Mouse (Mus musculus): ENCODE measurements around the gene Entpd3. TPM values are rescaled to one million over a fixed set of nuclear protein-coding genes. Genes with fewer than 3 reads are reported as not detected.

Entpd3 gene
- polyA plus RNA-seq, 1 experiment from 2014 or later = 0.66 TPM

DNA sequence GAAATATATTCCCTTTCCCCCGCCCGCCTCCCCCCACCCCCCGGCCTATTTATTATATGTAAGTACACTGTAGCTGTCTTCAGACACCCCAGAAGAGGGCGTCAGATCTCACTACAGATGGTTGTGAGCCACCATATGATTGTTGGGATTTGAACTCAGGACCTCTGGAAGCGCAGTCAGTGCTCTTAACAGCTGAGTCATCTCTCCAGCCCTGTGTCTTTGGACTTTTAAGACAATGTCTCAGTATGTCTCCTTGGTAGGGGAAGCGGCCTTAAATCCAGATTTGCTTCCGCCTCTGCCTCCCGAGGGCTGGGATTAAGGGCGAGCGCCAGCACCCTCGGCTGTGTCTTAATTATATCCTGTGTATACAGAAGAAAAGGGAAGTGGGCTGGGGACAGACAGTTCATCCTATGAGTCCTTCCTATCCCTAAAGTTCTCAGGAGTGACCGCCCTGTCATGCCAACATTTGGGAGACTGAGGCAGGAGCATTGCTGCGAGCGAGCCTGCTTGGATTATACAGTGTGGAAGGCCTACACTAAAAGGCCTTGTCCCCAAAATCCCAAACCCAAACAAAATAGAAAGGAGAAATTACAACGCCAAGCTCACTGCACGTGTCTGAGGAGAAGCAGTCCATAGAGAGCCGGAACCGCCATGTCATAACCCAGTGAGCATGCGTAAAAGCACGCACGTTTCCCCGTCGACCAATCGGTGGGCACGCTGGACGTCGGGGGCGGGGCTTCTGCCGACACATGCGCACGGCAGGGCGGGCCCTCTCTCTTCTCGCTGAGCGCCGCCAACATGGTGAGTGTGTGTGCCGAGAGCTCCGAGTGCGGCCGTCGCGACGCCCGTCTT is 31.3 kb downstream of the Entpd3 start, which contains the start of gene Rpl14:
Rpl14 (plus strand) TSS at position 704 of the 852 bp plus-strand sequence.
- Histone ChIP-seq H3K27ac (ENCODE audit: low read depth, low read length) (peak within 1 kb of the TSS; percentile 81), H3K4me2 (peak within 1 kb of the TSS; percentile 86), H3K4me3 (ENCODE audit: low read depth, low read length) (peak within 1 kb of the TSS; percentile 87), H3K9me3 (replicated peaks; ENCODE audit: control insufficient read depth, low read length) (no peaks in the 10 kb centered on the region), H3K4me1 (ENCODE audit: control insufficient read depth, insufficient read depth, low read length) (peaks cover 12% of the 10 kb centered on the region), H3K9ac (ENCODE audit: low read depth, low read length) (peak within 1 kb of the TSS; percentile 97), H3K36me3 (ENCODE audit: control insufficient read depth, insufficient read depth, low read length) (peaks cover 19% of the 10 kb centered on the region), H3K27me3 (ENCODE audit: control insufficient read depth, insufficient read depth, low read length) (no peaks in the 10 kb centered on the region)
- WGBS (ENCODE audit: insufficient replicate concordance) = 5% methylated on average over 43 of the region's 43 CpGs
- peak; percentile 90 for ATAC-seq (replicated peaks; ENCODE audit: insufficient number of reproducible peaks, low FRiP score, low TSS enrichment)

- peak overlapping the region; percentile 87 for H3K4me3 ChIP-seq (ENCODE audit: low read depth, low read length)
Observed at GRCm38 (mm10) chr9:120571593-120572385, 32.2 kb downstream of the Entpd3 start.

DNA sequence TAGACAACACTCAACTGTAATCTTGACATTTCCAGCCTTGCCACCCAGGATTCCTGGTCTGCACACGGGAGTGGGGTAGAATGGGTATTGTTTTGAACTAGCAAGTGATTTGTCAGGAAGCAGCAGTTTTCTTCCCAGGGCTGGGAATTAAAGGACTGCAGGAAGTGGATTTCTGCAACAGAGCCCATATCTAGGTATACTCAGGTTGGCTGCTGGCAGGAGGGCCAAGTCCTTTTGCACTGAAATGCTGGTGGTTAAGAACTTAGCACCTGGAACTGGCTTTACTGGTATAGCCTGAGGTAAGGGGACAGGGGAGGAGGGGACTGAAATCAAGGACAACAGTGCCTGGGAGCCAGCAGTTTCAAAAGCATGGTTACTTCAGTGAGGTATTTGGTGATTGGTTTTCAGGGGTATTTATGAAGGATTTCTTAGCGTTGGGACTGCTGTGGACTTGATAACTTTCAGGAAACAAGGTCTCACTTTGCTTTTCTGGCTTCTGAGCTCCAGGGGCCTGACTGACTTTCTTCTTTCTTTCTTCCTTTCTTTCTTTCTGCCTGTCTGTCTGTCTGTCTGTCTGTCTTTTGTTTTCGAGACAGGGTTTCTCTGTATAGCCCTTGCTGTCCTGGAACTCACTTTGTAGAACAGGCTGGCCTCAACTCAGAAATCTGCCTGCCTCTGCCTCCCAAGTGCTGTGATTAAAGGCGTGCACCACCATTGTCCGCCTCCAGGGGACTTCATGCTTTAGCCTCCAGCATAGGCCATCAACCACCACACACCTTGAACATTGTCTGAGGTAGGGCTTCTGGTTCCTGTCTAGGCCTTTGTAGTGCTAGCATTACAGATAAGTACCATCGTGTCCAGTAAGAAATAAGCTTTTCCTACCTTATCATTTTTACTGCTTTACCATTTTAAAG is 36.4 kb downstream of the Entpd3 start:
- Histone ChIP-seq H3K27me3 (ENCODE audit: control insufficient read depth, insufficient read depth, low read length) (no peaks in the 10 kb centered on the region), H3K27ac (ENCODE audit: low read depth, low read length) (no peak overlapping the region), H3K4me2 (peak overlapping the region; percentile 93; the same call in 1 of the 2 replicates), H3K4me3 (ENCODE audit: low read depth, low read length) (no peak overlapping the region), H3K9me3 (replicated peaks; ENCODE audit: control insufficient read depth, low read length) (no peaks in the 10 kb centered on the region), H3K9ac (ENCODE audit: low read depth, low read length) (no peak overlapping the region), H3K4me1 (ENCODE audit: control insufficient read depth, insufficient read depth, low read length) (peaks cover 12% of the 10 kb centered on the region), H3K36me3 (ENCODE audit: control insufficient read depth, insufficient read depth, low read length) (peaks cover 21% of the 10 kb centered on the region)
- 58% methylated on average over 6 of the region's 6 CpGs for WGBS (ENCODE audit: insufficient replicate concordance)
- no peak for ATAC-seq (replicated peaks; ENCODE audit: insufficient number of reproducible peaks, low FRiP score, low TSS enrichment)

More at GRCm38 (mm10) chr9:120571593-120572385, 32.2 kb downstream of the Entpd3 start:
- Histone ChIP-seq H3K9me3 (replicated peaks; ENCODE audit: control insufficient read depth, low read length) (no peaks in the 10 kb centered on the region), H3K4me2 (peak overlapping the region; percentile 86), H3K36me3 (ENCODE audit: control insufficient read depth, insufficient read depth, low read length) (peaks cover 21% of the 10 kb centered on the region), H3K4me1 (ENCODE audit: control insufficient read depth, insufficient read depth, low read length) (peaks cover 12% of the 10 kb centered on the region), H3K27ac (ENCODE audit: low read depth, low read length) (peak overlapping the region; percentile 81), H3K9ac (ENCODE audit: low read depth, low read length) (peak overlapping the region; percentile 97), H3K27me3 (ENCODE audit: control insufficient read depth, insufficient read depth, low read length) (no peaks in the 10 kb centered on the region)
- peak; percentile 66 for ATAC-seq (replicated peaks; ENCODE audit: insufficient number of reproducible peaks, low FRiP score, low TSS enrichment)
- under 1% methylated on average over 53 of the region's 53 CpGs for WGBS (ENCODE audit: insufficient replicate concordance)

GRCm38 (mm10) chr9:120576662-120577013 is 37.0 kb downstream of the Entpd3 start:
- H3K27me3 ChIP-seq (ENCODE audit: control insufficient read depth, insufficient read depth, low read length) = no peaks in the 10 kb centered on the region
- no peak overlapping the region for H3K27ac ChIP-seq (ENCODE audit: low read depth, low read length)
- H3K4me2 ChIP-seq = peak overlapping the region; percentile 93
- peaks cover 12% of the 10 kb centered on the region for H3K4me1 ChIP-seq (ENCODE audit: control insufficient read depth, insufficient read depth, low read length)
- peaks cover 21% of the 10 kb centered on the region for H3K36me3 ChIP-seq (ENCODE audit: control insufficient read depth, insufficient read depth, low read length)
- no peaks in the 10 kb centered on the region for H3K9me3 ChIP-seq (replicated peaks; ENCODE audit: control insufficient read depth, low read length)
- ATAC-seq (replicated peaks; ENCODE audit: insufficient number of reproducible peaks, low FRiP score, low TSS enrichment) = no peak
- peak overlapping the region; percentile 78 for H3K4me3 ChIP-seq (ENCODE audit: low read depth, low read length)
- WGBS (ENCODE audit: insufficient replicate concordance) = 6% methylated on average over 4 of the region's 4 CpGs
- H3K9ac ChIP-seq (ENCODE audit: low read depth, low read length) = no peak overlapping the region

GRCm38 (mm10) chr9:120577133-120577651 is 37.6 kb downstream of the Entpd3 start:
- H3K4me3 ChIP-seq (ENCODE audit: low read depth, low read length) = peak overlapping the region; percentile 78
- H3K4me2 ChIP-seq = peak overlapping the region; percentile 93
- peak overlapping the region; percentile 93 for H3K9ac ChIP-seq (ENCODE audit: low read depth, low read length)
- peaks cover 11% of the 10 kb centered on the region for H3K4me1 ChIP-seq (ENCODE audit: control insufficient read depth, insufficient read depth, low read length)
- no peaks in the 10 kb centered on the region for H3K27me3 ChIP-seq (ENCODE audit: control insufficient read depth, insufficient read depth, low read length)
- under 1% methylated on average over 43 of the region's 43 CpGs for WGBS (ENCODE audit: insufficient replicate concordance)
- H3K9me3 ChIP-seq (replicated peaks; ENCODE audit: control insufficient read depth, low read length) = no peaks in the 10 kb centered on the region
- peaks cover 21% of the 10 kb centered on the region for H3K36me3 ChIP-seq (ENCODE audit: control insufficient read depth, insufficient read depth, low read length)
- H3K27ac ChIP-seq (ENCODE audit: low read depth, low read length) = peak overlapping the region; percentile 59; the same call in 1 of the 2 replicates
- peak; percentile 89 for ATAC-seq (replicated peaks; ENCODE audit: insufficient number of reproducible peaks, low FRiP score, low TSS enrichment)

- no peak for ATAC-seq (replicated peaks; ENCODE audit: insufficient number of reproducible peaks, low FRiP score, low TSS enrichment)
- peak overlapping the region; percentile 59; the same call in 1 of the 2 replicates for H3K27ac ChIP-seq (ENCODE audit: low read depth, low read length)
- peaks cover 21% of the 10 kb centered on the region for H3K36me3 ChIP-seq (ENCODE audit: control insufficient read depth, insufficient read depth, low read length)
- peak overlapping the region; percentile 93 for H3K9ac ChIP-seq (ENCODE audit: low read depth, low read length)
- H3K4me2 ChIP-seq = peak overlapping the region; percentile 93
- WGBS (ENCODE audit: insufficient replicate concordance) = 52% methylated on average over 12 of the region's 12 CpGs
- H3K4me3 ChIP-seq (ENCODE audit: low read depth, low read length) = peak overlapping the region; percentile 78
- H3K4me1 ChIP-seq (ENCODE audit: control insufficient read depth, insufficient read depth, low read length) = peaks cover 6% of the 10 kb centered on the region; the same call in 1 of the 2 replicates
- H3K9me3 ChIP-seq (replicated peaks; ENCODE audit: control insufficient read depth, low read length) = no peaks in the 10 kb centered on the region
- H3K27me3 ChIP-seq (ENCODE audit: control insufficient read depth, insufficient read depth, low read length) = no peaks in the 10 kb centered on the region
Observed at GRCm38 (mm10) chr9:120577706-120578405, 38.2 kb downstream of the Entpd3 start.

DNA sequence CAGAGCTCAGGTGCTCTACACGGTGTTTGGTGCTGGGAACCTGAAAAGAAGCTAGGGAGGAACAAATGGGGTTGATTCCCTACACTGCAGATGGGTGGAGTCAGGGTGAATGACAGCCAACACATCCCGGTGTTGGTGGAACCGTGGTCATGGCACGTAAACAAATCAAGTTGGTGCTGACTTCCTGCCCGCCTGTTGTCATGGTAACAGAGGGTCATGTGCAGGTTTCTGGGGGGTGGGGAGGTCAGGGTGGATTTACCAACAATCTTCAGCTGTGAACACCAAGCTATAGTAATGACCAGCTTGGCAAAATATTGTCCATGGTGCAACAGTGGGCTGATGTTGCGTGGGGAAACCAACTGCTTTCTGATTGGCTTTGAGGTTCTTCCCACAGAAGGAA is 39.1 kb downstream of the Entpd3 start:
- no peak for ATAC-seq (replicated peaks; ENCODE audit: insufficient number of reproducible peaks, low FRiP score, low TSS enrichment)
- Histone ChIP-seq H3K4me1 (ENCODE audit: control insufficient read depth, insufficient read depth, low read length) (peaks cover 6% of the 10 kb centered on the region; the same call in 1 of the 2 replicates), H3K27me3 (ENCODE audit: control insufficient read depth, insufficient read depth, low read length) (no peaks in the 10 kb centered on the region), H3K36me3 (ENCODE audit: control insufficient read depth, insufficient read depth, low read length) (peaks cover 16% of the 10 kb centered on the region), H3K9me3 (replicated peaks; ENCODE audit: control insufficient read depth, low read length) (no peaks in the 10 kb centered on the region), H3K9ac (ENCODE audit: low read depth, low read length) (no peak overlapping the region), H3K4me3 (ENCODE audit: low read depth, low read length) (no peak overlapping the region), H3K4me2 (no peak overlapping the region), H3K27ac (ENCODE audit: low read depth, low read length) (no peak overlapping the region)
- WGBS (ENCODE audit: insufficient replicate concordance) = 57% methylated on average over 6 of the region's 6 CpGs

All from heart, embryonic 11.5 days (tissue).